Mouse (Mus musculus) CH12.LX (cell line): Measurements from ENCODE around the gene Jdp2. TPM values are rescaled to one million over a fixed set of nuclear protein-coding genes. Genes with fewer than 3 reads are reported as not detected.

ENCODE experiments used
- DNase-seq: peaks from one replicate; pipeline ENCODE4 v3.0.0-alpha.2; 2013; ENCODE audit errors: extremely low read depth
- H3K27ac ChIP-seq: 2 replicates; pipeline ENCODE4 v1.5.1; 2012; ENCODE audit warnings: low read depth, mild to moderate bottlenecking, control low read depth, moderate library complexity; ENCODE audit not compliant: insufficient read depth
- H3K27me3 ChIP-seq: replicated peaks from 2 replicates; pipeline ENCODE3; 2012; ENCODE audit warnings: inconsistent platforms
- H3K36me3 ChIP-seq, 2 experiments: replicated peaks in 1 of 2; 2 replicates each; pipeline versions ENCODE3 to v1.6.1; 2012; ENCODE audit warnings: inconsistent platforms in 1 of 2, low read length in 1 of 2, mild to moderate bottlenecking in 1 of 2, mixed read lengths in 1 of 2, moderate library complexity in 1 of 2; ENCODE audit not compliant: control insufficient read depth in 1 of 2, insufficient read depth in 1 of 2
- H3K4me1 ChIP-seq, 2 experiments: 2 replicates each; pipeline ENCODE4 v1.6.1; 2012; ENCODE audit warnings: inconsistent platforms in 1 of 2, moderate library complexity in 1 of 2; ENCODE audit not compliant: insufficient read depth in 2 of 2, control insufficient read depth in 1 of 2
- H3K4me2 ChIP-seq: 2 replicates; pipeline ENCODE4 v1.6.1; 2012; ENCODE audit warnings: low read depth, mild to moderate bottlenecking, control low read depth; ENCODE audit not compliant: poor library complexity, insufficient read depth, severe bottlenecking
- H3K4me3 ChIP-seq, 3 experiments: fragments of 150-350 bp in 1 of 3; sonication (generic) in 1 of 3; replicated peaks in 1 of 3; 2 replicates each; pipeline versions ENCODE3 to v1.5.1; 2011 to 2012; ENCODE audit warnings: low read depth in 2 of 3, low read length in 2 of 3, mild to moderate bottlenecking in 2 of 3, moderate library complexity in 2 of 3, control low read depth in 1 of 3, improper control_type of control experiment in 1 of 3, inconsistent platforms in 1 of 3, mixed read lengths in 1 of 3; ENCODE audit not compliant: poor library complexity in 1 of 3
- H3K79me2 ChIP-seq: replicated peaks from 2 replicates; pipeline ENCODE4 v1.6.1; 2012; ENCODE audit warnings: mild to moderate bottlenecking, moderate library complexity; ENCODE audit not compliant: control insufficient read depth, poor library complexity, insufficient read depth, severe bottlenecking; ENCODE audit errors: extremely low read depth
- H3K9ac ChIP-seq: 2 replicates; pipeline ENCODE4 v1.6.1; 2012; ENCODE audit warnings: low read depth, mild to moderate bottlenecking, control low read depth, moderate library complexity; ENCODE audit not compliant: insufficient read depth
- H3K9me3 ChIP-seq: replicated peaks from 2 replicates; pipeline ENCODE3; 2012; ENCODE audit warnings: low read length, inconsistent platforms, mixed read lengths
- BHLHE40 ChIP-seq: IDR thresholded peaks from 2 replicates; pipeline ENCODE4 v1.6.1; 2011; ENCODE audit warnings: mild to moderate bottlenecking, low read depth, low read length, improper control_type of control experiment
- CHD1 ChIP-seq: IDR thresholded peaks from 2 replicates; pipeline ENCODE4 v1.6.1; 2012; ENCODE audit warnings: low read depth, low read length, improper control_type of control experiment, inconsistent platforms
- CHD2 ChIP-seq: IDR thresholded peaks from 2 replicates; pipeline ENCODE4 v1.6.1; 2011; ENCODE audit warnings: low read length, improper control_type of control experiment
- CTCF ChIP-seq, 2 experiments: IDR thresholded peaks in 1 of 2; conservative IDR thresholded peaks in 1 of 2; 2 replicates each; pipeline ENCODE4 v1.5.1; 2011 to 2012; ENCODE audit warnings: low read depth in 2 of 2, low read length in 2 of 2, improper control_type of control experiment in 1 of 2, inconsistent platforms in 1 of 2, mild to moderate bottlenecking in 1 of 2, moderate library complexity in 1 of 2
- E2F4 ChIP-seq: IDR thresholded peaks from 2 replicates; pipeline ENCODE4 v1.6.1; 2011; ENCODE audit warnings: low read depth, low read length, improper control_type of control experiment; ENCODE audit not compliant: insufficient replicate concordance
- ELF1 ChIP-seq: IDR thresholded peaks from 2 replicates; pipeline ENCODE4 v1.6.1; 2014; ENCODE audit warnings: low read depth, mild to moderate bottlenecking, inconsistent platforms, low read length, improper control_type of control experiment
- EP300 ChIP-seq: IDR thresholded peaks from 2 replicates; pipeline ENCODE4 v1.6.1; 2011; ENCODE audit warnings: low read length, improper control_type of control experiment
- ETS1 ChIP-seq: conservative IDR thresholded peaks from 2 replicates; pipeline ENCODE4 v1.6.1; 2012; ENCODE audit warnings: low read depth, mild to moderate bottlenecking, inconsistent platforms, low read length, improper control_type of control experiment, moderate library complexity
- GABPA ChIP-seq: IDR thresholded peaks from 2 replicates; pipeline ENCODE4 v1.6.1; 2012; ENCODE audit warnings: low read depth, low read length, improper control_type of control experiment, inconsistent platforms; ENCODE audit not compliant: insufficient replicate concordance
- HCFC1 ChIP-seq: IDR thresholded peaks from 2 replicates; pipeline ENCODE4 v1.6.1; 2012; ENCODE audit warnings: low read depth, mild to moderate bottlenecking, inconsistent platforms, low read length, improper control_type of control experiment
- IRF4 ChIP-seq: IDR thresholded peaks from 2 replicates; pipeline ENCODE4 v1.6.1; 2014; ENCODE audit warnings: low read depth, mild to moderate bottlenecking, inconsistent platforms, low read length, improper control_type of control experiment
- JUND ChIP-seq: conservative IDR thresholded peaks from 2 replicates; pipeline ENCODE4 v1.6.1; 2011; ENCODE audit warnings: low read depth, low read length, improper control_type of control experiment
- KAT2A ChIP-seq: IDR thresholded peaks from 2 replicates; pipeline ENCODE4 v1.6.1; 2012; ENCODE audit warnings: low read length, improper control_type of control experiment, inconsistent platforms; ENCODE audit not compliant: insufficient replicate concordance
- MAFK ChIP-seq: IDR thresholded peaks from 2 replicates; pipeline ENCODE4 v1.6.1; 2011; ENCODE audit warnings: low read length, improper control_type of control experiment; ENCODE audit not compliant: insufficient replicate concordance
- MAX ChIP-seq: IDR thresholded peaks from 2 replicates; pipeline ENCODE4 v1.6.1; 2011; ENCODE audit warnings: low read length, improper control_type of control experiment
- MAZ ChIP-seq: IDR thresholded peaks from 2 replicates; pipeline ENCODE4 v1.6.1; 2012; ENCODE audit warnings: low read depth, mild to moderate bottlenecking, inconsistent platforms, low read length, improper control_type of control experiment, moderate library complexity
- MEF2A ChIP-seq: IDR thresholded peaks from 2 replicates; pipeline ENCODE4 v1.6.1; 2014; ENCODE audit warnings: low read depth, mild to moderate bottlenecking, inconsistent platforms, low read length, improper control_type of control experiment, borderline replicate concordance
- MXI1 ChIP-seq: IDR thresholded peaks from 2 replicates; pipeline ENCODE4 v1.6.1; 2011; ENCODE audit warnings: mild to moderate bottlenecking, low read depth, low read length, improper control_type of control experiment
- MYC ChIP-seq: IDR thresholded peaks from 2 replicates; pipeline ENCODE4 v1.6.1; 2011; ENCODE audit warnings: low read depth, mild to moderate bottlenecking, improper control_type of control experiment, low read length
- NELFE ChIP-seq: IDR thresholded peaks from 2 replicates; pipeline ENCODE4 v1.6.1; 2011; ENCODE audit warnings: low read depth, low read length, improper control_type of control experiment
- NRF1 ChIP-seq: IDR thresholded peaks from 2 replicates; pipeline ENCODE4 v1.6.1; 2014; ENCODE audit warnings: low read depth, mild to moderate bottlenecking, inconsistent platforms, low read length, improper control_type of control experiment, moderate library complexity
- PAX5 ChIP-seq: IDR thresholded peaks from 2 replicates; pipeline ENCODE4 v1.6.1; 2012; ENCODE audit warnings: low read length, inconsistent platforms, mixed read lengths
- POLR2A ChIP-seq: IDR thresholded peaks from 2 replicates; pipeline ENCODE4 v1.6.1; 2011; ENCODE audit warnings: low read depth, mild to moderate bottlenecking, improper control_type of control experiment, low read length
- RAD21 ChIP-seq: IDR thresholded peaks from 2 replicates; pipeline ENCODE4 v1.6.1; 2011; ENCODE audit warnings: low read depth, mild to moderate bottlenecking, low read length, improper control_type of control experiment, moderate library complexity
- RCOR1 ChIP-seq: conservative IDR thresholded peaks from 2 replicates; pipeline ENCODE4 v1.6.1; 2012; ENCODE audit warnings: low read depth, mild to moderate bottlenecking, inconsistent platforms, low read length, improper control_type of control experiment
- SIN3A ChIP-seq: IDR thresholded peaks from 2 replicates; pipeline ENCODE4 v1.6.1; 2012; ENCODE audit warnings: low read length, improper control_type of control experiment, inconsistent platforms
- SMC3 ChIP-seq: IDR thresholded peaks from 2 replicates; pipeline ENCODE4 v1.6.1; 2011; ENCODE audit warnings: low read depth, low read length, improper control_type of control experiment
- TBP ChIP-seq: conservative IDR thresholded peaks from 2 replicates; pipeline ENCODE4 v1.6.1; 2011; ENCODE audit warnings: low read depth, low read length, improper control_type of control experiment
- TCF12 ChIP-seq: IDR thresholded peaks from 2 replicates; pipeline ENCODE4 v1.6.1; 2014; ENCODE audit warnings: low read depth, mild to moderate bottlenecking, inconsistent platforms, low read length, improper control_type of control experiment
- USF1 ChIP-seq: IDR thresholded peaks from 2 replicates; pipeline ENCODE4 v1.6.1; 2014; ENCODE audit warnings: low read depth, mild to moderate bottlenecking, inconsistent platforms, low read length, improper control_type of control experiment
- ZC3H11A ChIP-seq: IDR thresholded peaks from 2 replicates; pipeline ENCODE4 v1.6.1; 2012; ENCODE audit warnings: low read depth, mild to moderate bottlenecking, inconsistent platforms, low read length, improper control_type of control experiment
- ZKSCAN1 ChIP-seq: IDR thresholded peaks from 2 replicates; pipeline ENCODE4 v1.6.1; 2012; ENCODE audit warnings: low read depth, inconsistent platforms, low read length, improper control_type of control experiment, borderline replicate concordance
- ZMIZ1 ChIP-seq: IDR thresholded peaks from 2 replicates; pipeline ENCODE4 v1.6.1; 2012; ENCODE audit warnings: low read depth, mild to moderate bottlenecking, inconsistent platforms, low read length, improper control_type of control experiment
- dilution Hi-C: fragments of 300-500 bp; cut with MboI; formaldehyde crosslinking; loops from 2 replicates; pipeline ENCODE4 v1.14.3; 2020; ENCODE audit warnings: low sequenced_read_pairs; ENCODE audit not compliant: extremely low pct_unique_long_range_greater_than_20kb, extremely low pct_ligation_motif_present
- in situ Hi-C: fragments of 300-500 bp; cut with MboI; formaldehyde crosslinking; loops from 3 replicates; pipeline ENCODE4 v1.14.3; 2019; ENCODE audit warnings: low sequenced_read_pairs, low pct_ligation_motif_present, low pct_unique_long_range_greater_than_20kb, mixed read lengths
- polyA plus RNA-seq: library from polyadenylated mRNA; unstranded; fragments of >175 nt; gene quantifications from 2 replicates; pipeline ENCODE4 v1.2.1, GENCODE M21; 2012; ENCODE audit warnings: low read depth; ENCODE audit not compliant: insufficient read length
- total RNA-seq, 2 experiments: library from RNA; depleted of rRNA; stranded (reverse); fragments of 300-350 nt in 1 of 2; fragments of >200 nt in 1 of 2; gene quantifications; 2 replicates each; pipeline ENCODE4 v1.2.3; 2012 to 2014

Jdp2 gene
- total and polyA plus RNA-seq, 3 experiments = 64.7 to 104 (median 86.5) TPM

DNA sequence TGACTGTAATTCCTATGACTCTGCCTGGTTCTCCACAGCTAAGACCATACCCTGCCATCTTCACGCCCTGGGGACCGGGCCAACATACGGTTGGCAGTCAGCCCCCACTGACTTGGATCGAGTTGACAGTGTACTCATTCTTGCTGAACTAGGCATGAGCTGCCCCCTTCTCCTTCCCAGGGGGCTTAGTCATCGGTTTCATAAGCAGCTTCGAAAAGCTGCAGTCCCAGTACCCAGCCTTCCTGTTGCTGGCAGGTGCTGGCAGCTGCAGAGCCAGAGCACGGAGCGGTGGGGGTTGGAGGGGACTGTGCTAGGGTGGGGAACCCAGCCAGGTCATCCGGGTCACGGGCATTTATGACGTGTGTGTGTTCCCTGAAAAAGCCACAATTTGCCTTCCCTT lies 27.5 kb upstream of the Jdp2 start:
- TF ChIP-seq E2F4 = no peak
- TF ChIP-seq ZKSCAN1 = no peak
- peak; percentile 96 for TF ChIP-seq TCF12
- TF ChIP-seq JUND = peak; percentile 30; the same call in 1 of the 2 replicates
- no peak for TF ChIP-seq POLR2A
- TF ChIP-seq ETS1 = peak; percentile 98
- TF ChIP-seq RAD21 = no peak; the same call in 1 of the 2 replicates
- TF ChIP-seq MAFK = peak; percentile 53; the same call in 1 of the 2 replicates
- TF ChIP-seq CTCF (conservative IDR thresholded peaks at IDR 0.05 in 1 of 2, IDR thresholded peaks at IDR 0.05 in 1 of 2; ENCODE audit: low read depth in 2 of 2, low read length in 2 of 2) = no peak
- TF ChIP-seq EP300 = peak; percentile 78
- no peak; the same call in 1 of the 2 replicates for TF ChIP-seq ZMIZ1
- TF ChIP-seq MAX = no peak; the same call in 1 of the 2 replicates
- TF ChIP-seq USF1 = no peak
- TF ChIP-seq CHD2 = peak; percentile 77
- 0 out of 2 replicates have a peak, but pooled peaks have one; percentile 40 for TF ChIP-seq SIN3A
- TF ChIP-seq ZC3H11A = no peak
- TF ChIP-seq NRF1 = no peak
- no peak for TF ChIP-seq GABPA
- TF ChIP-seq KAT2A = no peak
- TF ChIP-seq RCOR1 = no peak
- TF ChIP-seq PAX5 = no peak
- peak; percentile 79 for TF ChIP-seq IRF4
- 0 out of 2 replicates have a peak, but pooled peaks have one; percentile 23 for TF ChIP-seq MEF2A
- peak; percentile 62; the same call in 1 of the 2 replicates for TF ChIP-seq MAZ
- no peak; the same call in 1 of the 2 replicates for TF ChIP-seq NELFE
- TF ChIP-seq BHLHE40 = peak; percentile 93
- no peak for TF ChIP-seq CHD1
- no peak for TF ChIP-seq HCFC1
- TF ChIP-seq ELF1 = no peak
- 0 out of 2 replicates have a peak, but pooled peaks have one; percentile 8 for TF ChIP-seq MXI1
- 0 out of 2 replicates have a peak, but pooled peaks have one; percentile 15 for TF ChIP-seq TBP
- no peak; the same call in 1 of the 2 replicates for TF ChIP-seq SMC3
- TF ChIP-seq MYC = no peak
- H3K4me1 ChIP-seq = peaks cover 31 to 74% of the 10 kb centered on the region in 2 experiments
- H3K27me3 ChIP-seq = no peaks in the 10 kb centered on the region
- in situ Hi-C loops = no loop called here
- peak overlapping the region; percentile 40 to 53 (median 49) for H3K4me3 ChIP-seq
- no peak overlapping the region for H3K27ac ChIP-seq
- dilution Hi-C loops = no loop called here
- no peaks in the 10 kb centered on the region for H3K36me3 ChIP-seq
- H3K9ac ChIP-seq = peak overlapping the region; percentile 24
- H3K4me2 ChIP-seq = peak overlapping the region; percentile 21
- no peaks in the 10 kb centered on the region for H3K9me3 ChIP-seq
- peak; percentile 91 for DNase-seq
- no peaks in the 10 kb centered on the region for H3K79me2 ChIP-seq
